Mouse (Mus musculus) liver, adult 2 months (tissue): ENCODE measurements around the gene Hdhd5.

ENCODE experiments used
- CTCF ChIP-seq: fragments of 200-500 bp; IDR thresholded peaks from 2 replicates; pipeline ENCODE4 v1.5.1; 2011; ENCODE audit warnings: low read depth, low read length, control low read depth
- POLR2A ChIP-seq: fragments of 200-500 bp; IDR thresholded peaks from 2 replicates; pipeline ENCODE4 v1.6.1; 2011; ENCODE audit warnings: low read length, control low read depth; ENCODE audit not compliant: insufficient read depth; ENCODE audit errors: extremely low read depth

- TF ChIP-seq POLR2A: no peak
- TF ChIP-seq CTCF: no peak
Measured at GRCm38 (mm10) chr6:120475288-120475687, 55.8 kb downstream of the Hdhd5 start.
